Mouse (Mus musculus) neural tube, embryonic 13.5 days (tissue): ENCODE measurements around the gene Ccr10. TPM values are rescaled to one million over a fixed set of nuclear protein-coding genes. Genes with fewer than 3 reads are reported as not detected.
"Not testable (repeated sequence)": the region's sequence is repeated elsewhere in the genome, so short reads cannot be mapped to it uniquely, and the experiment has no call there.

Experiments used
- ATAC-seq: fragments of 200-750 bp; cut with Nextera tagmentation; 2 replicates; pipeline ENCODE4 v1.8.0; 2017; ENCODE audit warnings: low read depth, mild to moderate bottlenecking, moderate TSS enrichment, moderate library complexity
- H3K27ac ChIP-seq: fragments of 300-500 bp; sonication (generic); replicated peaks from 2 replicates; pipeline ENCODE4 v1.5.1; 2015; ENCODE audit warnings: moderate library complexity, mild to moderate bottlenecking, inconsistent platforms
- H3K27me3 ChIP-seq: fragments of 300-500 bp; sonication (generic); 2 replicates; pipeline ENCODE4 v1.6.1; 2015; ENCODE audit warnings: mild to moderate bottlenecking, inconsistent platforms
- H3K36me3 ChIP-seq: fragments of 300-500 bp; sonication (generic); 2 replicates; pipeline ENCODE4 v1.6.1; 2015; ENCODE audit warnings: mild to moderate bottlenecking, inconsistent platforms
- H3K4me1 ChIP-seq: fragments of 300-500 bp; sonication (generic); replicated peaks from 2 replicates; pipeline ENCODE4 v1.6.1; 2015; ENCODE audit warnings: inconsistent platforms
- H3K4me2 ChIP-seq: fragments of 300-500 bp; sonication (generic); 2 replicates; pipeline ENCODE4 v1.6.1; 2015; ENCODE audit warnings: inconsistent platforms, mild to moderate bottlenecking, moderate library complexity
- H3K4me3 ChIP-seq: fragments of 300-500 bp; sonication (generic); 2 replicates; pipeline ENCODE4 v1.5.1; 2015; ENCODE audit warnings: mild to moderate bottlenecking, inconsistent platforms
- H3K9ac ChIP-seq: fragments of 300-500 bp; sonication (generic); 2 replicates; pipeline ENCODE4 v1.6.1; 2015; ENCODE audit warnings: moderate library complexity, mild to moderate bottlenecking, inconsistent platforms
- H3K9me3 ChIP-seq: fragments of 300-500 bp; sonication (generic); 2 replicates; pipeline ENCODE4 v1.6.1; 2016; ENCODE audit warnings: inconsistent platforms
- WGBS: fragments of 180-500 bp; shearing (Covaris S2); methylation state at CpG from one replicate; pipeline ENCODE4 v1.1.7; 2015; 5-methylcytosine and 5-hydroxymethylcytosine counted together
- microRNA-seq: library from miRNA; unstranded; fragments of <30 nt; microRNA quantifications from one replicate; pipeline ENCODE4, GENCODE M21; 2016
- polyA plus RNA-seq: library from polyadenylated mRNA; unstranded; fragments of >200 nt; fragmentation: Nextera tagmentation; extraction: Ambion mirVana; gene quantifications from 2 replicates; pipeline ENCODE4 v1.2.1, GENCODE M21; 2015

Gene Ccr10
- polyA plus RNA-seq, 1 experiment from 2014 or later, result 0.91 TPM

- no peak overlapping the region for H3K9ac ChIP-seq
- no peaks in the 10 kb centered on the region for H3K9me3 ChIP-seq
- no peak overlapping the region for H3K4me3 ChIP-seq
- H3K27ac ChIP-seq, result no peak overlapping the region
- WGBS, result 91% methylated on average over 1 of the region's 1 CpGs
- H3K27me3 ChIP-seq, result no peaks in the 10 kb centered on the region
- no peak overlapping the region for H3K4me2 ChIP-seq
- peaks cover 47% of the 10 kb centered on the region for H3K36me3 ChIP-seq
- no peak for ATAC-seq
- no peaks in the 10 kb centered on the region for H3K4me1 ChIP-seq
These were observed 48.2 kb downstream of the Ccr10 start for GRCm38 (mm10) chr11:101127075-101127474.

GRCm38 (mm10) chr11:101125008-101125407 lies 50.2 kb downstream of the Ccr10 start:
- not testable (repeated sequence) for H3K4me2 ChIP-seq, H3K27me3 ChIP-seq, ATAC-seq, H3K4me3 ChIP-seq, H3K9ac ChIP-seq, H3K9me3 ChIP-seq, H3K27ac ChIP-seq
- Histone ChIP-seq H3K4me1 (peaks cover 16% of the 10 kb centered on the region), H3K36me3 (peaks cover 47% of the 10 kb centered on the region)
- 95% methylated on average over 9 of the region's 9 CpGs for WGBS

- not testable (repeated sequence) for H3K27ac ChIP-seq, H3K4me3 ChIP-seq, H3K27me3 ChIP-seq, H3K9ac ChIP-seq, H3K9me3 ChIP-seq, H3K4me2 ChIP-seq, ATAC-seq
- Histone ChIP-seq H3K4me1 (peaks cover 16% of the 10 kb centered on the region), H3K36me3 (peaks cover 47% of the 10 kb centered on the region)
- WGBS, result 93% methylated on average over 8 of the region's 8 CpGs
These were observed 50.7 kb downstream of the Ccr10 start for GRCm38 (mm10) chr11:101124494-101124893.

Small RNA genes lying within 50 kb of the gene (microRNA-seq; reads per million reads assigned to microRNA genes)
- not detected for gene Gm27626

Other genes starting within 250 kb of the Ccr10 start
- gene Stat3, start 235.9 kb downstream of the Ccr10 start, polyA plus RNA-seq, result 72.3 and 82.3 TPM in 2 replicates
- gene Cavin1, start 204.6 kb downstream of the Ccr10 start, polyA plus RNA-seq, result 46.7 and 49.3 TPM in 2 replicates
- 111 and 121 TPM in 2 replicates for gene Atp6v0a1, start 166.0 kb downstream of the Ccr10 start, polyA plus RNA-seq
- 9.0 and 9.4 TPM in 2 replicates for gene Naglu, start 105.4 kb downstream of the Ccr10 start, polyA plus RNA-seq
- 0.37 and 0.47 TPM in 2 replicates for gene Hsd17b1, start 97.0 kb downstream of the Ccr10 start, polyA plus RNA-seq
- 39.9 and 45.5 TPM in 2 replicates for gene Coasy, start 92.9 kb downstream of the Ccr10 start, polyA plus RNA-seq
- gene Mlx, start 88.2 kb downstream of the Ccr10 start, polyA plus RNA-seq, result 87.3 and 96.9 TPM in 2 replicates
- 20.5 and 23.7 TPM in 2 replicates for gene Psmc3ip, start 80.0 kb downstream of the Ccr10 start, polyA plus RNA-seq
- 25.8 and 26.1 TPM in 2 replicates for gene Retreg3, start 55.5 kb downstream of the Ccr10 start, polyA plus RNA-seq
- 77.7 and 78.9 TPM in 2 replicates for gene Tubg1, start 55.5 kb downstream of the Ccr10 start, polyA plus RNA-seq
- 35.5 and 38.9 TPM in 2 replicates for gene Tubg2, start 19.5 kb downstream of the Ccr10 start, polyA plus RNA-seq
- 4.6 and 5.1 TPM in 2 replicates for gene Cntnap1, start 4.9 kb downstream of the Ccr10 start, polyA plus RNA-seq
- 10.3 and 13.0 TPM in 2 replicates for gene Plekhh3, start 4.1 kb downstream of the Ccr10 start, polyA plus RNA-seq
- 15.4 and 17.9 TPM in 2 replicates for gene Ezh1, start 51.0 kb upstream of the Ccr10 start, polyA plus RNA-seq
- 97.6 and 108 TPM in 2 replicates for gene Ramp2, start 70.6 kb upstream of the Ccr10 start, polyA plus RNA-seq
- 114 and 117 TPM in 2 replicates for gene Vps25, start 78.3 kb upstream of the Ccr10 start, polyA plus RNA-seq
- 5.5 and 6.8 TPM in 2 replicates for gene Wnk4, start 85.1 kb upstream of the Ccr10 start, polyA plus RNA-seq
- 0.89 and 1.0 TPM in 2 replicates for gene Cntd1, start 103.6 kb upstream of the Ccr10 start, polyA plus RNA-seq
- gene Coa3, start 103.7 kb upstream of the Ccr10 start, polyA plus RNA-seq, result 211 and 238 TPM in 2 replicates
- 173 and 178 TPM in 2 replicates for gene Becn1, start 126.8 kb upstream of the Ccr10 start, polyA plus RNA-seq
- gene Psme3, start 140.8 kb upstream of the Ccr10 start, polyA plus RNA-seq, result 126 and 133 TPM in 2 replicates
- 2.0 and 2.1 TPM in 2 replicates for gene Aoc2, start 149.6 kb upstream of the Ccr10 start, polyA plus RNA-seq
- 0.07 TPM in 1 of 2 replicates, not detected in the other for gene Aoc3, start 155.2 kb upstream of the Ccr10 start, polyA plus RNA-seq
- not detected in 2 replicates for gene G6pc, start 192.1 kb upstream of the Ccr10 start, polyA plus RNA-seq
- gene Aarsd1, start 242.2 kb upstream of the Ccr10 start, polyA plus RNA-seq, result 79.4 and 90.0 TPM in 2 replicates
- 5.7 and 8.3 TPM in 2 replicates for gene Gm27029, start 249.4 kb upstream of the Ccr10 start, polyA plus RNA-seq
- gene Rundc1, start 249.6 kb upstream of the Ccr10 start, polyA plus RNA-seq, result 25.5 and 28.5 TPM in 2 replicates
- gene Ptges3l, start 249.9 kb upstream of the Ccr10 start, polyA plus RNA-seq, result 3.3 and 4.3 TPM in 2 replicates